Mouse (Mus musculus) G1E-ER4 (cell line): ENCODE measurements around the gene Apba3. TPM values are rescaled to one million over a fixed set of nuclear protein-coding genes. Genes with fewer than 3 reads are reported as not detected.

ENCODE experiments used
- GATA1 ChIP-seq: IDR thresholded peaks from one replicate; pipeline ENCODE4 v1.8.0; 2012; ENCODE audit warnings: low read length, inconsistent platforms
- polyA plus RNA-seq: library from polyadenylated mRNA; stranded (reverse); fragments of >175 nt; gene quantifications from 2 replicates; pipeline ENCODE4 v1.2.3, GENCODE M21; 2012

Apba3 gene
- polyA plus RNA-seq, 1 experiment = 135 TPM

GRCm38 (mm10) chr10:81244595-81244994 lies 22.2 kb upstream of the Apba3 start:
- no peak for TF ChIP-seq GATA1

DNA sequence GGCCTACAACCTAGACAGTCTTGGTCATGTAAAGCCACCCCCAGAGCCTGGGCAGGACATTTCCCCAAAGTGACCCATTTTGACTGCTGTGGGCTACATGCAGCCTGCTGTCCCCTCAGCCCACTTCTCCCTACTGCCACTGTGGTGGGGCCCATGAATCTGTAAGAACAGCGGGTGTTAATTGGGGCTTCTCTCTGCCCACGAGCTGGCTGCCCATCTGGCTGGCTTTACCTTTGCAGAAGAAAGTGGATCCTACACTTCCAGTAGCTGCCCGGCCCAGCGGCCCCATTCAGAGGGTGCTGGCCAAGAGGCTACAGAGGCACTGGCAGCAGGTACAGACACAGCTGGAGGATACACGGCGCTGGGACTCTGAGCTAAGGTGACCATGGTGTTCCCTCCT lies 21.6 kb upstream of the Apba3 start:
- TF ChIP-seq GATA1 = no peak

DNA sequence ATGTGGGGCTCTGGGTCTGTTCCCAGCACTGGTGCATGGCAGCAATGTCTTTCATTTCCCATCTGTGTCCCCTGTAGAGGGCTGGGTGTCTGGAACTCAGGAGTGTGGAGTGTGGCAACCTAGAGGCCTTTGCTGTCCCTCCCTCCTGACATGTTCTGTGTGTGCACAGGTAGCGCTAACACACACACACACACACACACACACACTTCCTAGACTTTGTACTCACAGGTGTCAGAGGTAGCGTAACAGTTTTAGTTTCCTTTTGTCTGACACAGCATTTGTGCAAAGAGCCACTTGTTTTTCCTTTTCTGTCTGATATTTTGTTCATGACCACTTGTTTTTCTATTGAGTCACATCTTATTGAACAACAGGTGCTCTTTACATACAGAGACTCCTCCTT lies 19.0 kb upstream of the Apba3 start:
- TF ChIP-seq GATA1 = no peak

DNA sequence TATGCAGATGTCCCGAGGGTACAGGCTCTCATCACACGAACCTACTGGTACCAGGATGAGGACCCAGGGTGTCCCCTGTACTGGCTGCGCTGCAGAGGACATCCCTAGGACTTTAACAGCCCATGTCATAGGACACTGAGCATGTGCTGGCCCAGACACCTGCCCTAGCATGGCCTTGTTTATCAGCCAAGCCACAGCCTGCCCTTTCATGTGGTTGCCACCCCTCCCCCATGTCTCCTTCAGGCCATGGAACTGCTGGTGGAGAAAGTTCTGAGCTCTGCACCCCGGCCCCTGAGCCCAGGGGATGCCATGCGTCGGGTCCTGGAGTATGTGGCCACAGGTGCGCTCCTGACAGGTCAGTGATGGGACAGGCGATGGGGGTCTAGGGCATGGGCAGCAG lies 17.3 kb upstream of the Apba3 start:
- TF ChIP-seq GATA1 = no peak

DNA sequence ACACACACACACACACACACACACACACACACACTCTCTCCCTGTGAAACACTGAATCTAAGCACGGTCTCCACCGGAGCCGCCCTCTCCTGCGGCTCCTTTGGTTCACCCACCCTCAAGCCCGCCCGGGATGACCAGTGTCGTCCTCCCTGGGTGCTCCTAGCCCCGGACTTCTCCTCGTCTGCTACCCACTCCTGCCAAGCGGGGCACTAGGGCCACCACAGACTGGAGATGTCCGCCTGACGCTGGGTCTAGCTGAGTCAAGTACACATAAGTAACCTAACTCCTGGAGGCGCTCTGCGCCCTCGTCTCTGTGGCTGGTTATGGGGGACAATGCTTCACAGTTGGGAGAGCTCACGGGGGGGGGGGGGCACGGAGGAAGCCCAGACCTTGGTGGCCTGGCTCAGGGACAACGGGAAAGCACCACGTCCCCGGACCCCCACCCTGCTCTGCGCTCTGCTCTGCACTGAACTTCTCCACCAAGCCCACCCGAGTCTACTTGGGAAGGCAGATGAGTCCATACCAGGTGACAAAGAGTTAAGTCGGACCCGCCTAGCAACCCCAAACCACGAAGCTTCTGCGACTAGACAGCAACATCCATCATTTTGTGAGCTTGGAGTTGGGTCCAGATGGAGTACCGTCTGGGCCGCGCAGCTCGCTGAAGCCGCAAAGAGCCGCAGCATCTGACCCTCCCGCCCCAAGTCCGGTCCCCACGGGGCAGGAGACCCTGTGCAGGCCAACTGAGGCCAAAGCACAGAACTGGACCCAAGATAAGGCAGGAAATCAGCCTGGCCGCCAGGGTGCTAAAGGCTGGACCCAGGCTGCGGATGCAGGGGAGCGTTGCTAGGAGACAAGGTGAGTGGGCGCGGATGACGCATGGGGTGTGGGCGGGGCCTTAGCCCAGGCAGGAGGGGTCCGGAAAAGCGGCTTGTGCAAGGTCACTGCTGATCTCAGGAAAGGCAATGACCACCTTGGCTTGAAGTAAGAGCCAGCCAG lies 14.0 kb upstream of the Apba3 start, which contains the start of gene Matk:
Matk (plus strand) TSS at position 512 of the 996 bp plus-strand sequence.
- TF ChIP-seq GATA1 = no peak

- no peak for TF ChIP-seq GATA1
Observed at GRCm38 (mm10) chr10:81254886-81255285, 11.9 kb upstream of the Apba3 start.

- TF ChIP-seq GATA1 = no peak
Observed at GRCm38 (mm10) chr10:81257158-81258039, 9.4 kb upstream of the Apba3 start.

GRCm38 (mm10) chr10:81259225-81259884 lies 7.4 kb upstream of the Apba3 start:
- no peak for TF ChIP-seq GATA1

DNA sequence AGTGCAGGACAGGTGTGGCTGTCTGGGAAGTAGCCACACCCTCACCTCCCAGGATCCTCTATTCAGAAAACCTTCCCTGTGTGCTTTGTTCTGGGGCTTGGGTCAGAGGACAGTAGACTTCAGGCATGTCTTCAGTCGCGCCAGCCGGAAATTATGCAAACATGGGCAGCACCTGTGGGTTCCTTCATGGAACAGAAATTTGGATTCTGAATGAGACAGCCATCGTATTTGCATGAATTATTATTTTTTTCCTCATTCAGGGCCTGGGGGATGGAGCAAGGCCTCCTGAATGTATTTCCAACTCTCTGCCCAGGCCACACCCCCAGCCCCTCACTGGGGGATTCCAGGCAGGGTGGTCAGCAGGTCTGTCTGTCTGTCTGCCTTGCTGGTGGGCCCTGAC lies 5.7 kb upstream of the Apba3 start:
- TF ChIP-seq GATA1 = no peak

- TF ChIP-seq GATA1 = no peak
Observed at GRCm38 (mm10) chr10:81265540-81265939, 1.2 kb upstream of the Apba3 start.

DNA sequence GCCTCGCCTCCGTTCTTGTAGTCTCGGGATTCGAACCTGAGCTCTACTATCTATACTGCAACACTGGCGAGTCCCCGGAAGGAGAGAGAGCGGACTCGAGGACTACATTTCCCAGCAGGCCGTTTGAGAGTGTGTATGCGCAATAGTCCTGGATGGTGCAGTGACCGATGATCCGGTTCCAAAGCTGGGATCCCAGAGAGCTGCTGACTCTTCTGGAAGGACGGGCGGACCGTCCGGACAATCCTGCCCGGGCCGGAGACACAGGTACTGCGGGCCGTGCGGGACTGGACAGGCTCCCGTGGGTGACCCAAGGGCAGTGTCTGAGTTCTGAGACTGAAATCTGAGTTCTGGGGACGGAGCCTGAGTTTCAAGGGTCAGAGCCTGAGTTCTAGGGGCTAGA lies 1.3 kb downstream of the Apba3 start:
- no peak for TF ChIP-seq GATA1

DNA sequence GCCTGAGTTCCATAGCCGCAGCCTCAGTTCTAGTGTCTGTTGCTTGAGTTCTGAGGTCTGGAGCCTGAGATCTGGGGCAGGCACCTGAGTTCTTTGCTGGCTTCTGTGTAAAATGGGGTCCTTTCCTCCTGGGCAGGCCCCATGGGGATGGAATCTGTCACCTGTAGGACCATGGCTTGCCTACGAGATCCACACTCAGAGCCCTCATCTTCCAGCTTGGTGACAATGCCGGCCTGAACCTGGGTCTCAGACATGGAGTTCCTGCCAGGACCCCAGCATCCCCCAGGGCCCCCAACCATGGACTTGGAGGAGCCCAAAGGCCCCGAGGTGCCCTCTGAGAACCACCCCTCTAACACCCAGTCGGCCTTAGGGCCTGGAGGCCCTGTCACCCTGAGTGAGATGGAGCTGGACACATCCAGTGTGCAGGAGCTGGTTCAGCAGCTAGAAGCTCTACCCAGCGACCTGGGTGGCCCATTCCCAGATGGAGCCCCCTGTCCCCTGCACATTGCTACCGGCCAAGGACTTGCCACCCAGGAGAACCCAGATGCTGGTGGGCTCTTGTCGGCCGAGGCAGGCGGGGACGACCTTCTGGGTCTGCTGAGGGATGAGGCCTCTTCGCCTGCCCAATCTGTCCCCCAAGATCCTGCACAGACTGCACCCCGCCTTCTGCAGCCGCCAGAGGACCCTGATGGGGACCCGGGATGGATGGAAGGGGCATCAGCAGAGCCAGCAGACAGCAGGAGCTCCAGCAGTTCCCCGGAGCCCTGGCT lies 2.1 kb downstream of the Apba3 start:
- no peak for TF ChIP-seq GATA1

GRCm38 (mm10) chr10:81272356-81272755 lies 5.6 kb downstream of the Apba3 start:
- no peak for TF ChIP-seq GATA1

GRCm38 (mm10) chr10:81273842-81274241 lies 7.1 kb downstream of the Apba3 start:
- no peak for TF ChIP-seq GATA1

DNA sequence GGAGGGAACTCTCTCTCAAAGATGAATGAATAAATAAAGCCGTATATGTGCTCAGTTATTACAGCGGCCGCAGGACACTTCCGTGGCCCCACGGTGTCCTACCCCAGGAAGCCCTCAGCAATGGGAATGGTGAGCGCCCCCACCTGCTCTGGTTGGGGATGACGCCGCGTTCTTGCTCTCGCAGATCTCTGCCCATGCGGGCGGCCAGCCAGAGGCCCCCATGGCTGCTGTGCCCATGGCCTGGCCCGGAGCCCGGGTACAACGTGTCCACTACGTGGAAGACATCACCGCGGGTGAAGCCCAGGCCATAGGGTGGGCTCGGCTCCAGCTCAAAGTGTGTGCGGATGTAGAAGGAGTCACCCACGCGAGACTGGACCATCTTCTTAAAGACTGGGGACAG lies 10.9 kb downstream of the Apba3 start:
- TF ChIP-seq GATA1 = no peak
